Mouse (Mus musculus): Measurements from ENCODE around the gene Ncor2. TPM values are rescaled to one million over a fixed set of nuclear protein-coding genes. Genes with fewer than 3 reads are reported as not detected.

Gene Ncor2
- polyA plus RNA-seq, 1 experiment: 46.9 TPM

- 76% methylated on average over 6 of the region's 6 CpGs for WGBS
- TF ChIP-seq POLR2A (IDR thresholded peaks at IDR 0.05; ENCODE audit: borderline replicate concordance, control insufficient read depth, low read depth, low read length) (no peak), CTCF (IDR thresholded peaks at IDR 0.05; ENCODE audit: control insufficient read depth, insufficient read depth, low read length) (no peak)
- Histone ChIP-seq H3K4me1 (ENCODE audit: control insufficient read depth, insufficient read depth, low read length) (no peaks in the 10 kb centered on the region; the same call in 1 of the 2 replicates), H3K27ac (ENCODE audit: control insufficient read depth, insufficient read depth, low read depth, low read length, poor library complexity) (no peak overlapping the region), H3K4me3 (replicated peaks; ENCODE audit: control insufficient read depth, low read depth, low read length) (no peak overlapping the region)
Measured at GRCm38 (mm10) chr5:125171259-125171658, 7.8 kb downstream of the Ncor2 start.

GRCm38 (mm10) chr5:125170107-125170842 lies 8.7 kb downstream of the Ncor2 start:
- no peaks in the 10 kb centered on the region; the same call in 1 of the 2 replicates for H3K4me1 ChIP-seq (ENCODE audit: control insufficient read depth, insufficient read depth, low read length)
- TF ChIP-seq CTCF (IDR thresholded peaks at IDR 0.05; ENCODE audit: control insufficient read depth, insufficient read depth, low read length): no peak
- no peak for TF ChIP-seq POLR2A (IDR thresholded peaks at IDR 0.05; ENCODE audit: borderline replicate concordance, control insufficient read depth, low read depth, low read length)
- H3K27ac ChIP-seq (ENCODE audit: control insufficient read depth, insufficient read depth, low read depth, low read length, poor library complexity): no peak overlapping the region; the same call in 1 of the 2 replicates
- H3K4me3 ChIP-seq (replicated peaks; ENCODE audit: control insufficient read depth, low read depth, low read length): no peak overlapping the region
- WGBS: 81% methylated on average over 11 of the region's 11 CpGs

- Histone ChIP-seq H3K4me3 (replicated peaks; ENCODE audit: control insufficient read depth, low read depth, low read length) (no peak overlapping the region), H3K27ac (ENCODE audit: control insufficient read depth, insufficient read depth, low read depth, low read length, poor library complexity) (no peak overlapping the region), H3K4me1 (ENCODE audit: control insufficient read depth, insufficient read depth, low read length) (no peaks in the 10 kb centered on the region; the same call in 1 of the 2 replicates)
- WGBS: 80% methylated on average over 7 of the region's 7 CpGs
- no peak for TF ChIP-seq POLR2A (IDR thresholded peaks at IDR 0.05; ENCODE audit: borderline replicate concordance, control insufficient read depth, low read depth, low read length)
- no peak for TF ChIP-seq CTCF (IDR thresholded peaks at IDR 0.05; ENCODE audit: control insufficient read depth, insufficient read depth, low read length)
Measured at GRCm38 (mm10) chr5:125168101-125168500, 10.9 kb downstream of the Ncor2 start.

GRCm38 (mm10) chr5:125167524-125167923 lies 11.5 kb downstream of the Ncor2 start:
- no peaks in the 10 kb centered on the region; the same call in 1 of the 2 replicates for H3K4me1 ChIP-seq (ENCODE audit: control insufficient read depth, insufficient read depth, low read length)
- no peak for TF ChIP-seq POLR2A (IDR thresholded peaks at IDR 0.05; ENCODE audit: borderline replicate concordance, control insufficient read depth, low read depth, low read length)
- TF ChIP-seq CTCF (IDR thresholded peaks at IDR 0.05; ENCODE audit: control insufficient read depth, insufficient read depth, low read length): no peak
- H3K27ac ChIP-seq (ENCODE audit: control insufficient read depth, insufficient read depth, low read depth, low read length, poor library complexity): no peak overlapping the region
- 83% methylated on average over 5 of the region's 5 CpGs for WGBS
- no peak overlapping the region for H3K4me3 ChIP-seq (replicated peaks; ENCODE audit: control insufficient read depth, low read depth, low read length)

GRCm38 (mm10) chr5:125165993-125166392 lies 13.0 kb downstream of the Ncor2 start:
- WGBS: 97% methylated on average over 14 of the region's 14 CpGs

GRCm38 (mm10) chr5:125164465-125165167 lies 14.4 kb downstream of the Ncor2 start:
- Histone ChIP-seq H3K4me3 (replicated peaks; ENCODE audit: control insufficient read depth, low read depth, low read length) (no peak overlapping the region), H3K4me1 (ENCODE audit: control insufficient read depth, insufficient read depth, low read length) (no peaks in the 10 kb centered on the region; the same call in 1 of the 2 replicates), H3K27ac (ENCODE audit: control insufficient read depth, insufficient read depth, low read depth, low read length, poor library complexity) (no peak overlapping the region)
- TF ChIP-seq POLR2A (IDR thresholded peaks at IDR 0.05; ENCODE audit: borderline replicate concordance, control insufficient read depth, low read depth, low read length) (no peak), CTCF (IDR thresholded peaks at IDR 0.05; ENCODE audit: control insufficient read depth, insufficient read depth, low read length) (no peak)
- 60% methylated on average over 12 of the region's 12 CpGs for WGBS

More at GRCm38 (mm10) chr5:125165993-125166392, 13.0 kb downstream of the Ncor2 start:
- no peak for TF ChIP-seq CTCF (IDR thresholded peaks at IDR 0.05; ENCODE audit: control insufficient read depth, insufficient read depth, low read length)
- no peak for TF ChIP-seq POLR2A (IDR thresholded peaks at IDR 0.05; ENCODE audit: borderline replicate concordance, control insufficient read depth, low read depth, low read length)
- H3K4me3 ChIP-seq (replicated peaks; ENCODE audit: control insufficient read depth, low read depth, low read length): no peak overlapping the region
- no peak overlapping the region for H3K27ac ChIP-seq (ENCODE audit: control insufficient read depth, insufficient read depth, low read depth, low read length, poor library complexity)
- H3K4me1 ChIP-seq (ENCODE audit: control insufficient read depth, insufficient read depth, low read length): no peaks in the 10 kb centered on the region; the same call in 1 of the 2 replicates

GRCm38 (mm10) chr5:125163441-125164050 lies 15.5 kb downstream of the Ncor2 start:
- Histone ChIP-seq H3K4me3 (replicated peaks; ENCODE audit: control insufficient read depth, low read depth, low read length) (no peak overlapping the region), H3K4me1 (ENCODE audit: control insufficient read depth, insufficient read depth, low read length) (no peaks in the 10 kb centered on the region; the same call in 1 of the 2 replicates), H3K27ac (ENCODE audit: control insufficient read depth, insufficient read depth, low read depth, low read length, poor library complexity) (no peak overlapping the region)
- 61% methylated on average over 8 of the region's 8 CpGs for WGBS
- TF ChIP-seq CTCF (IDR thresholded peaks at IDR 0.05; ENCODE audit: control insufficient read depth, insufficient read depth, low read length) (no peak), POLR2A (IDR thresholded peaks at IDR 0.05; ENCODE audit: borderline replicate concordance, control insufficient read depth, low read depth, low read length) (no peak)

- 44% methylated on average over 3 of the region's 3 CpGs for WGBS
- H3K27ac ChIP-seq (ENCODE audit: control insufficient read depth, insufficient read depth, low read depth, low read length, poor library complexity): no peak overlapping the region
- H3K4me3 ChIP-seq (replicated peaks; ENCODE audit: control insufficient read depth, low read depth, low read length): no peak overlapping the region
- no peak for TF ChIP-seq POLR2A (IDR thresholded peaks at IDR 0.05; ENCODE audit: borderline replicate concordance, control insufficient read depth, low read depth, low read length)
- TF ChIP-seq CTCF (IDR thresholded peaks at IDR 0.05; ENCODE audit: control insufficient read depth, insufficient read depth, low read length): no peak
- H3K4me1 ChIP-seq (ENCODE audit: control insufficient read depth, insufficient read depth, low read length): peaks cover 3% of the 10 kb centered on the region; the same call in 1 of the 2 replicates
Measured at GRCm38 (mm10) chr5:125162461-125162860, 16.6 kb downstream of the Ncor2 start.
